Comparison of ENCODE assay signal across 25 mouse cellular contexts in genomic region chrX:10593561-10593960, GRCm38 (mm10).
"Had no signal": no experiment of that assay in that cellular context is flagged by ENCODE, and none has a peak within 500 bp of the region (broad histone marks: within the 10 kb centered on the region; RNA-seq: fewer than 3 reads in every experiment).

No protein-coding gene starts in this region.

- H3K27ac ChIP-seq: gastrocnemius, adult 2 months; heart, embryonic 10.5 days; hindbrain, embryonic 10.5 days; hindbrain, embryonic 12.5 days; hindbrain, embryonic 14.5 days; intestine, embryonic 15.5 days; layer of hippocampus, adult 2 months; left cerebral cortex, adult 2 months; limb, embryonic 10.5 days; limb, embryonic 12.5 days had no signal

- H3K27me3 ChIP-seq: heart, embryonic 12.5 days; hindbrain, embryonic 12.5 days; intestine, embryonic 15.5 days; limb, embryonic 12.5 days had no signal

- H3K4me2 ChIP-seq: heart, embryonic 12.5 days; hindbrain, embryonic 12.5 days; hindbrain, embryonic 14.5 days; intestine, embryonic 15.5 days; limb, embryonic 12.5 days had no signal

- H3K9me3 ChIP-seq: heart, embryonic 10.5 days; heart, embryonic 12.5 days; hindbrain, embryonic 10.5 days; hindbrain, embryonic 12.5 days; intestine, embryonic 15.5 days; limb, embryonic 10.5 days; limb, embryonic 12.5 days had no signal

- H3K9ac ChIP-seq: forebrain, postnatal 0 days; heart, embryonic 12.5 days; hindbrain, embryonic 12.5 days; hindbrain, embryonic 14.5 days; intestine, embryonic 15.5 days; limb, embryonic 12.5 days had no signal

- H3K4me3 ChIP-seq: gastrocnemius, adult 2 months; heart, embryonic 10.5 days; heart, embryonic 12.5 days; hindbrain, embryonic 10.5 days; hindbrain, embryonic 12.5 days; intestine, embryonic 15.5 days; layer of hippocampus, adult 2 months; left cerebral cortex, adult 2 months; limb, embryonic 10.5 days; limb, embryonic 12.5 days had no signal

- H3K4me1 ChIP-seq: heart, embryonic 10.5 days; heart, embryonic 12.5 days; hindbrain, embryonic 10.5 days; hindbrain, embryonic 12.5 days; intestine, embryonic 15.5 days; limb, embryonic 10.5 days; limb, embryonic 12.5 days had no signal

- H3K36me3 ChIP-seq: heart, embryonic 10.5 days; hindbrain, embryonic 12.5 days; limb, embryonic 10.5 days; limb, embryonic 12.5 days had no signal

- DNase-seq: forebrain, postnatal 0 days; gastrocnemius, adult 2 months; gastrocnemius, postnatal 10 days; gastrocnemius, postnatal 25 days; heart, adult 18-20 months; heart, postnatal 10 days; heart, postnatal 4 days; kidney, adult 18-20 months; kidney, adult 8-10 months; kidney, postnatal 10 days; kidney, postnatal 25 days; kidney, postnatal 4 days had no signal

- ATAC-seq: forebrain, postnatal 0 days; hindbrain, embryonic 16.5 days; inflammation-experienced regulatory T-cells, adult 6 months; intestine, embryonic 15.5 days; intestine, postnatal 0 days had no signal
